Mouse (Mus musculus) gastrocnemius, postnatal 25 days (tissue): ENCODE measurements around the gene Drg1. TPM values are rescaled to one million over a fixed set of nuclear protein-coding genes. Genes with fewer than 3 reads are reported as not detected.

Source experiments
- total RNA-seq, 2 experiments: library from RNA; stranded (reverse); gene quantifications; 1 replicate in 1 of 2; 2 replicates in 1 of 2; pipeline ENCODE4 v1.2.3; 2021

Gene Drg1
- total RNA-seq, 2 experiments from 2014 or later = 42.8 to 45.0 TPM

Other genes with a start within 250 kb of the Drg1 start
- gene Sfi1, start 73.0 kb downstream of the Drg1 start, total RNA-seq = 10 to 100 TPM; 10.8 to 14.1 TPM
- gene Eif4enif1, start 64.0 kb downstream of the Drg1 start, total RNA-seq = 10 to 100 TPM; 27.5 to 32.7 TPM
- 1 to 10 TPM; 9.2 to 9.6 TPM for gene Patz1, start 22.5 kb upstream of the Drg1 start, total RNA-seq
- 10 to 100 TPM; 15.3 to 17.7 TPM for gene Pik3ip1, start 64.0 kb upstream of the Drg1 start, total RNA-seq
- 10 to 100 TPM; 11.4 to 11.8 TPM for gene Limk2, start 142.8 kb upstream of the Drg1 start, total RNA-seq
- gene Rnf185, start 185.9 kb upstream of the Drg1 start, total RNA-seq = 10 to 100 TPM; 13.1 to 16.9 TPM
- gene Pla2g3, start 221.9 kb upstream of the Drg1 start, total RNA-seq = not detected
- 1 to 10 TPM; 5.6 TPM for gene Inpp5j, start 238.4 kb upstream of the Drg1 start, total RNA-seq
- gene Selenom, start 248.3 kb upstream of the Drg1 start, total RNA-seq = 10 to 100 TPM; 15.1 to 19.6 TPM